Mouse (Mus musculus): ENCODE measurements around the gene Vmn1r64.
"Not testable (repeated sequence)": the region's sequence is repeated elsewhere in the genome, so short reads cannot be mapped to it uniquely, and the experiment has no call there.

Gene Vmn1r64

GRCm38 (mm10) chr7:5884442-5884841 is at the start of gene Vmn1r64:
Gene Vmn1r64 (minus strand): TSS chr7:5884542.
- no peak for DNase-seq (ENCODE audit: low spot score in 2 of 2)

- DNase-seq (ENCODE audit: low spot score in 2 of 2) = no peak
These were observed 14.9 kb upstream of the Vmn1r64 start for GRCm38 (mm10) chr7:5899238-5899637.

DNA sequence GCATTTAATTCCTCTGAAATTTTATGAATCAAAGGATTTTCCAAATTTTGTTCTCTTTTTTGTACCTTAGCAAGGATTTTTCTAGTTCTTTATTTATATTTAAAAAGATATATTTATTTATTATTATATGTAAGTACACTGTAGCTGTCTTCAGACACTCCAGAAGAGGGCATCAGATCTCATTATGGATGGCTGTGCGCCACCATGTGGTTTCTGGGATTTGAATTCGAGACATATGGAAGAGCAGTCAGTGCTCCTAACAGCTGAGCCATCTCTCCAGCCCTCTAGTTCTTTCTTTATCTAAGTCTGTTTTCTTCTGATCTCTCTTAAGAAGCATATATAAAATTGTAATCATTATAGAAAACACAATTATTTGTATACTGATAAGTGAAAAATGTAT is 12.9 kb upstream of the Vmn1r64 start:
- not testable (repeated sequence) for DNase-seq (ENCODE audit: low spot score in 2 of 2)
